ENCODE assay signal across 17 mouse cellular contexts in genomic region chr4:118059816-118060475, GRCm38 (mm10).
DNase-seq lines count a peak whose midpoint lies in the region; ATAC-seq and TF ChIP-seq lines count a peak whose summit lies in the region.
"Had no signal": no experiment of that assay in that cellular context is flagged by ENCODE, and none has a peak within 500 bp of the region (broad histone marks: within the 10 kb centered on the region; RNA-seq: fewer than 3 reads in every experiment).

No protein-coding gene starts in this region.

- peaks cover 34% of the 10 kb centered on the region for H3K4me1 ChIP-seq in heart, embryonic 12.5 days (replicated peaks)
- H3K4me1 ChIP-seq in heart, embryonic 11.5 days (ENCODE audit: control insufficient read depth, insufficient read depth, low read length), result peaks cover 18% of the 10 kb centered on the region
- H3K4me1 ChIP-seq in megakaryocyte, embryonic 14.5 days, result peaks cover 78% of the 10 kb centered on the region
- peaks cover 29% of the 10 kb centered on the region for H3K4me1 ChIP-seq in heart, embryonic 15.5 days (replicated peaks)
- H3K4me1 ChIP-seq in stomach, postnatal 0 days (replicated peaks; ENCODE audit: control insufficient read depth, insufficient read depth), result peaks cover 8% of the 10 kb centered on the region; the same call in 1 of the 2 replicates

- TF ChIP-seq EP300 in stomach, postnatal 0 days (optimal IDR thresholded peaks at IDR 0.05), result no peak

- no peaks in the 10 kb centered on the region for H3K36me3 ChIP-seq in heart, embryonic 12.5 days
- no peaks in the 10 kb centered on the region for H3K36me3 ChIP-seq in heart, embryonic 11.5 days (ENCODE audit: control insufficient read depth, insufficient read depth, low read length)
- H3K36me3 ChIP-seq in megakaryocyte, embryonic 14.5 days (replicated peaks; ENCODE audit: low read length), result peaks cover 3% of the 10 kb centered on the region
- no peaks in the 10 kb centered on the region for H3K36me3 ChIP-seq in heart, embryonic 15.5 days
- H3K36me3 ChIP-seq in stomach, postnatal 0 days (ENCODE audit: control insufficient read depth, insufficient read depth, low read length), result no peaks in the 10 kb centered on the region
- H3K36me3 ChIP-seq: embryonic facial prominence, embryonic 12.5 days; forebrain, embryonic 12.5 days; kidney, embryonic 15.5 days; midbrain, embryonic 12.5 days had no signal

- H3K27ac ChIP-seq in heart, embryonic 12.5 days (ENCODE audit: poor library complexity, severe bottlenecking), result 0 out of 2 replicates have a peak overlapping the region, but pooled peaks have one; percentile 11
- H3K27ac ChIP-seq in heart, embryonic 11.5 days (ENCODE audit: low read depth, low read length), result no peak overlapping the region
- peak overlapping the region; percentile 37 for H3K27ac ChIP-seq in heart, embryonic 15.5 days
- H3K27ac ChIP-seq in stomach, postnatal 0 days (replicated peaks), result peak overlapping the region; percentile 61
- H3K27ac ChIP-seq: embryonic facial prominence, embryonic 12.5 days; forebrain, embryonic 12.5 days; kidney, embryonic 15.5 days; midbrain, embryonic 12.5 days had no signal

- no peak overlapping the region for H3K4me2 ChIP-seq in heart, embryonic 12.5 days
- no peak overlapping the region for H3K4me2 ChIP-seq in heart, embryonic 11.5 days
- H3K4me2 ChIP-seq in heart, embryonic 15.5 days, result no peak overlapping the region
- H3K4me2 ChIP-seq in stomach, postnatal 0 days (replicated peaks; ENCODE audit: low read depth), result no peak overlapping the region
- H3K4me2 ChIP-seq: embryonic facial prominence, embryonic 12.5 days; forebrain, embryonic 12.5 days; kidney, embryonic 15.5 days; midbrain, embryonic 12.5 days had no signal

- WGBS in heart, embryonic 12.5 days, result 57% methylated on average over 11 of the region's 11 CpGs
- WGBS in heart, embryonic 11.5 days (ENCODE audit: insufficient replicate concordance), result 51% methylated on average over 11 of the region's 11 CpGs
- WGBS in heart, embryonic 15.5 days, result 49% methylated on average over 11 of the region's 11 CpGs
- 64% methylated on average over 11 of the region's 11 CpGs for WGBS in stomach, postnatal 0 days

- no peaks in the 10 kb centered on the region for H3K27me3 ChIP-seq in heart, embryonic 12.5 days (replicated peaks)
- no peaks in the 10 kb centered on the region for H3K27me3 ChIP-seq in heart, embryonic 11.5 days (ENCODE audit: control insufficient read depth, insufficient read depth, low read length)
- no peaks in the 10 kb centered on the region for H3K27me3 ChIP-seq in megakaryocyte, embryonic 14.5 days (replicated peaks)
- no peaks in the 10 kb centered on the region for H3K27me3 ChIP-seq in heart, embryonic 15.5 days
- no peaks in the 10 kb centered on the region for H3K27me3 ChIP-seq in stomach, postnatal 0 days (ENCODE audit: control insufficient read depth, insufficient read depth, low read length)
- H3K27me3 ChIP-seq: embryonic facial prominence, embryonic 12.5 days; forebrain, embryonic 12.5 days; kidney, embryonic 15.5 days; midbrain, embryonic 12.5 days; Patski had no signal

- H3K9me3 ChIP-seq in heart, embryonic 12.5 days (replicated peaks), result no peaks in the 10 kb centered on the region
- H3K9me3 ChIP-seq in heart, embryonic 11.5 days (replicated peaks; ENCODE audit: control insufficient read depth, low read length), result no peaks in the 10 kb centered on the region
- no peaks in the 10 kb centered on the region for H3K9me3 ChIP-seq in megakaryocyte, embryonic 14.5 days
- H3K9me3 ChIP-seq in heart, embryonic 15.5 days (replicated peaks), result no peaks in the 10 kb centered on the region
- H3K9me3 ChIP-seq in stomach, postnatal 0 days (ENCODE audit: control insufficient read depth, low read length), result no peaks in the 10 kb centered on the region
- H3K9me3 ChIP-seq: embryonic facial prominence, embryonic 12.5 days; forebrain, embryonic 12.5 days; kidney, embryonic 15.5 days; midbrain, embryonic 12.5 days had no signal

- ATAC-seq in heart, embryonic 12.5 days (ENCODE audit: insufficient number of reproducible peaks, low FRiP score), result no peak; the same call in 1 of the 2 replicates
- ATAC-seq in heart, embryonic 11.5 days (replicated peaks; ENCODE audit: insufficient number of reproducible peaks, low FRiP score, low TSS enrichment), result no peak
- ATAC-seq in megakaryocyte, adult 5-6 weeks (ENCODE audit: poor library complexity, severe bottlenecking), result no peak
- ATAC-seq in heart, embryonic 15.5 days (replicated peaks; ENCODE audit: insufficient number of reproducible peaks, insufficient read depth, low FRiP score, low read depth), result no peak
- no peak for ATAC-seq in stomach, postnatal 0 days (ENCODE audit: low FRiP score, low TSS enrichment)
- ATAC-seq: liver, postnatal 0 days; Patski had no signal

- H3K4me3 ChIP-seq in heart, embryonic 12.5 days, result no peak overlapping the region
- H3K4me3 ChIP-seq in heart, embryonic 11.5 days (ENCODE audit: low read depth, low read length), result no peak overlapping the region
- peak overlapping the region; percentile 28 for H3K4me3 ChIP-seq in megakaryocyte, embryonic 14.5 days (replicated peaks)
- no peak overlapping the region for H3K4me3 ChIP-seq in heart, embryonic 15.5 days
- no peak overlapping the region for H3K4me3 ChIP-seq in stomach, postnatal 0 days (ENCODE audit: low read depth, low read length)
- H3K4me3 ChIP-seq: embryonic facial prominence, embryonic 12.5 days; forebrain, embryonic 12.5 days; kidney, embryonic 15.5 days; midbrain, embryonic 12.5 days had no signal

- no peak overlapping the region for H3K9ac ChIP-seq in heart, embryonic 12.5 days
- no peak overlapping the region for H3K9ac ChIP-seq in heart, embryonic 11.5 days (ENCODE audit: low read depth, low read length)
- no peak overlapping the region for H3K9ac ChIP-seq in heart, embryonic 15.5 days
- H3K9ac ChIP-seq in stomach, postnatal 0 days (ENCODE audit: low read length), result no peak overlapping the region
- H3K9ac ChIP-seq: embryonic facial prominence, embryonic 12.5 days; forebrain, embryonic 12.5 days; kidney, embryonic 15.5 days; liver, postnatal 0 days; midbrain, embryonic 12.5 days had no signal

- no peak for DNase-seq in stomach, postnatal 0 days (ENCODE audit: low spot score)
- DNase-seq in cerebellum, postnatal 14 days, result no peak
- DNase-seq in cerebellum, postnatal 36 days, result no peak
- DNase-seq: cerebellum, adult 9-10 months; gastrocnemius, postnatal 14 days; liver, postnatal 0 days; spleen, adult 18-20 months had no signal

- TF ChIP-seq CTCF in stomach, postnatal 0 days (IDR thresholded peaks at IDR 0.05; ENCODE audit: low read depth), result no peak
